Mouse (Mus musculus): ENCODE measurements around the gene Prune1.

DNA sequence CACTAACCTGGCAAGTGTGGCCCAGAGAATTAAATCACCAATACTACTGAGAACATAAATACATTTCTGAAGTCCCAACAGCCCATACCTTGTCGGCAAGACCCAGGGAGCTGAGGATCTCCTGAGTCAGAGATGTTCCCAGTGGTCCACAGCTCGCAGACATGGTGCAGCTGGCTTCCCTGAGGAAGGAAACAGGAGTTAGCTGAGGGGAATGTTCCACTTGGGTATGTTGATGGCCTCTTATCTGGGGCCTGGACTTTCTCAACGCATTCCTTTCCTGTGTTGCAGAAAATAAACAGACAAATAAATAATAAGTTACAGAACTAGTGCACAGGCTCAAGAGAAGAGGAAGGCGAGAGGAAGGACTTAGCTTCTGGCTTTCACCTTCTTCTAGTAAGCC is 24.4 kb upstream of the Prune1 start:
- TF ChIP-seq GATA1 (IDR thresholded peaks at IDR 0.05; ENCODE audit: low read length) (no peak), TAL1 (IDR thresholded peaks at IDR 0.05; ENCODE audit: low read length) (no peak)
